Mouse (Mus musculus) cerebellum, postnatal 36 days (tissue): ENCODE measurements around the gene Rorb.

ENCODE experiments used
- DNase-seq, 2 experiments: peaks; one replicate each; pipeline ENCODE4 v3.0.0; 2021 to 2022; ENCODE audit warnings: mixed read lengths in 2 of 2

The Rorb gene

GRCm38 (mm10) chr19:19004023-19004656, 106.9 kb downstream of the Rorb start:
- no peak for DNase-seq

DNA sequence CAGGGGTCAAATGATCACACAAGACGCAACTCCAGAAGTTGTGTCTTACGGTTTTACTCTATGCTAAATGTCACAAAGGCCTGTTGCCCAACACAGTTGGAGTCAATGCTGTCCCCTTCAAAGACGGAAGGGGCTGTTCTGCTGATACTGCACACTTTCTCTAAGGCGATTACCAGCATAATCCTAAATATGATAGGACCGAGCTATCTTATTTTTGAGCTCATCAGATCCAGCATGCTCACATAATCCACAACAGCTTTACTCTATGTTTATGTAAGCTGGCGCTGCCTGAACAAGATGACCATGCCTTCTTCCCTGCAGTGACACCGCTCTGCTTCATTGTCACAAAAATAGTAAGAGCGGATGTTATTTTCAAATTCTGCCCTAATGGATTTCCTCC, 112.0 kb downstream of the Rorb start:
- DNase-seq, result no peak

- no peak for DNase-seq
Observed at GRCm38 (mm10) chr19:18997711-18998110, 113.3 kb downstream of the Rorb start.

- no peak for DNase-seq
Observed at GRCm38 (mm10) chr19:18979996-18980395, 131.0 kb downstream of the Rorb start.

- DNase-seq, result peak in 1 of 2 experiments; percentile 21
Observed at GRCm38 (mm10) chr19:18974796-18975660, 136.0 kb downstream of the Rorb start.

DNA sequence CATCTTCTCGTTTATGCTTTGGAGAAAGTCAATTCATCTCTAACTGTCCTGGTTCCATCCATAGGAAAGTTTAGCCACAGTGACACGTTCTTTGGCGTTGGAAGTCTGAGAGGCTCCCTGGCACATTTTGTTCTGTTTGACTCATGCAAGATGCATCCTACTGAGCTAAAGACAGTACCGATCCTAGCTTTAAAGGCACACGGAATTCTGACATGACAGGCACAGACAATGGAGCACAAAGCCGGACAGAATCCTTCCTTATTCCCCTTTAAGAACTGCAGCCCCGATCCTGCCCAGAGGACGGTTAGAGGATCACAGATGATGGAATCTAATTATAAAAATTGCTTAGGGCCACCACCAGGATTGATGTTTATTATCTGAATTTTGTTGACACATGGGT, 141.6 kb downstream of the Rorb start:
- DNase-seq, result peak in 1 of 2 experiments; percentile 5

- peak in 1 of 2 experiments; percentile 5 for DNase-seq
Observed at GRCm38 (mm10) chr19:18967307-18967706, 143.7 kb downstream of the Rorb start.

- DNase-seq, result no peak
Observed at GRCm38 (mm10) chr19:18959862-18960261, 151.1 kb downstream of the Rorb start.

DNA sequence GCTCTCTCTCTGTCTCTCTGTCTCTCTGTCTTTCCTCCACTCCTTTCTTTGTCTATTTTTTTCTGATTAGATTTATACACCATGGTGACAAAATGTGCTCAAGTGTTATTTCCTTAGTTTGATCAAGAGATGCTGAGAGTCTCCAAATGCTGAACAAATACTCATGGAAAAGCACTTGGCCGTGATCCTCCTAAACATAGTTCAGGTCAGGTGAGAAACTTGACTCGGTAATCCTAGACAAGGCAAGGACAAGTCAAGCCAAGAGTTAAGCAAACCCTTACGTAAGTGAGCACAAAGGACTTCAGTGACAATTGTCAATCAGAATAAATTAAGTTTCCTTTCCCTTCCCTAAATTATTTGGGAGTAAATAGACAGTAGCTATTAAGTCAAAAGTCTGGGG, 158.2 kb downstream of the Rorb start:
- DNase-seq, result no peak

GRCm38 (mm10) chr19:18947193-18947592, 163.8 kb downstream of the Rorb start:
- DNase-seq, result no peak

DNA sequence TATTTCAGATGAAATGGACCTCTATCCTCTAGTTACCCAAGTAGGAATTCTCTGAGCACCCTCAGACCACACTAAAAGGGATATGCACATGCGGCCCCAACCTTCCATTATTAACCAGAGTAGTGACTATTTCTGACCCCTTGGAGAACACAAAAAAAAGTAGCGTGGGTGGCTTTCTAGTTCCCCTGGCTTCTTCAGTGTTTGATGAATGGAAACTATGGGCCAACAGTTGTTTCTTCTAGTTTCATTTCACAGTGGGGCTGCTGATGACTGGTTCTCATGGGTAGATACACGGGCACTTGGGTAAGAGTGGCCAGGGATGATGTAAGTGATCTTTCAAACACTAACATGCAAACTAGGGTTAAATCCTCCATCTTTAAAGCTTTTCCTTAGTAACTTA, 165.7 kb downstream of the Rorb start:
- no peak for DNase-seq

DNA sequence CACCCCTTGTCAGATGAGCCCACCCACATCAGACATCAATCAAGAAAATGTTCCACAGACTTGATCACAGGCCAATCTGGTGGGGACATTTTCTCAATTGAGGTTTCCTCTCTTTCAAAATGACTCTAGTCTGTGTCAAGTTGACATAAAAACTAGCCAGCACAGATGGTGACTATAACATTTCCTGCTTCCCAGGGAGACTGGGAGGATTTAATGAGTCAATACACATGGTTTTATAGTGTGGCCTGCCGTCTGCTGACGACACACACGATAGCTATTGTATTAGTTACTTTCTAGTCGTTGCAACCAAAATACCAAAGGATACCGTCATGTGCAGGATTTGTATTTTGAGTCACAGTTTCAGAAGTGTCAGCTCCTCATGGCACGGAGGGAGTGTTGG, 169.6 kb downstream of the Rorb start:
- no peak for DNase-seq

DNA sequence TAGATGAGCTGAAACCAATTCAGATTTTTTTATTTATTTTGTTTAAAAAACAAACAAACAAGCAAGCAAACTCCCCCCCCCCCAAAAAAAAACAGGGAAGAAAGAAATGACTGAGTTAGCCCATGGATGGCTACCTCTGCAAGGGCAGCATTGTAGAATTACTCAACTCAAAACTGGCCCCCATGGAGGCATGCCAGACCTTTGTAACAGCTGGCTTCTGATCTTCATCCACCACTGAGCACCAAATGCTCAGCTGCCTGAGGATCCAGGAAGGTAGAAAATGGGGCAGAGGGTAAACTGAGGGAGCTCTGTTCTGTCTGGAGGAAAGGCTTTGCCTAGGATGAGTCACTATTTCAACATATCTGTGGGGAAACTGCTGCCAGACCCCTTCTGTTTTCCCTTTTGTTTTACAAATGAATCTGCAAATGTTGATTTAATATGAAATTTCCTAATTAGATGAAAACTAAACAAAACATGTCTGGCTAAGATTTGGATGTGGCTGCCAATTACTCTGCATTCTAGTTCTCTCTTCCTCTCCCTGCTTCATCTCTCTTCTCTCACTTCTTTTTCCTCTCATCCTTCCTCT, 199.1 kb downstream of the Rorb start:
- no peak for DNase-seq

DNA sequence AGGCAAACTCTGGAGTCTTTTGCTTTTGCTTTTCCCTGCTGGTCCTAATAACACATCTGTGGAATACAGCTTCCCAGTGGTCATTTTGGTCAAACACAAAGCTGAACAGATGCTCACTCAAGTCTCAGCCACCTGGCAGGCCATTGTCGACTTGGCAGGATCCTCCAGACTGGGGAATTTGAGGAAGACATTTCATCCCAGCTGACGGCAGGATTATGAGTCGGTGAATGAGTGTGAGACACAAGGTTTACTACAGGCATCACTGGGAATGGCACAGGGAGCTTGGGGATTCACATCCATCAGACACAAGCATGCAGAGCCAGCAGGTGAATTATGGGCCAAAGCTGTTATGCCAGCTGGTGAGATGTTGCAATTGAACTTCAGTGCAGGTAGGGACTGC, 201.4 kb downstream of the Rorb start:
- no peak for DNase-seq

DNA sequence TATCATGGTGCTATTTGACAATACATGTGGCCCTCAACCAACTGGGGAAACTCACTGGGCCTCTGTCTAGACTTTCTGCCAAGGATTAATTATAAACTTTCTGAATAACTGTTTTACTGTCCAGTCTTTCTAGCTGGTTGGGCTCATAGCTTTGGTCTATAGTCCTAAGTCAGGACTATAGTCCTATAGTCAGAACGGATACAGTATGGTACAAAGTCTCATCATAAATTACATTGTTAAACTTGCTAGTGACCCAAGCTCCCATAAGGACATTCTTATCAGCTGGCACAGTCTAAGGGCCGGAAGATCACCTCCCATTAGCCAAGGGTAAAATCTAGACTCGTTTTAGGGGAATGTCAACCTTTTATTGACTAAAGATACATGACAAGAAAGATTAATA, 205.5 kb downstream of the Rorb start:
- DNase-seq, result no peak

DNA sequence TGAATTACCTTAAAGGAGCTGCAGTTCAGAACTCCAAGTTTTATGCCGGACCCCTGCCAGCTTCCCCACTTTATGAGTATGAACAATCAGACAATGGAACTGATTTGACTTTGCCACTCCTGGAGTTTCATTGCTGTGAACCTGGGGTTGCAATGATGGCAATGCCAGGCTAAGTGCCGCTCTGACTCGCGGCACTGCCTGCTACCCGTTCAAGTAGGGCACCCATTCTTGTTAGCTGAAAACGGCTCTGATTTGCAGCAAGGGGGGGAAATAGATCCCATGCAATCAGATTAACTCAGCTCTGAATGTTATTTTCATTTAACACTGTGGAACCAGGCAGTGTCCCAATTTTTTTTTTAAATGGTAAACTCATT, 208.3 kb downstream of the Rorb start:
- no peak for DNase-seq

- no peak for DNase-seq
Observed at GRCm38 (mm10) chr19:18902041-18902693, 208.8 kb downstream of the Rorb start.

GRCm38 (mm10) chr19:18898238-18898637, 212.8 kb downstream of the Rorb start:
- DNase-seq, result no peak

DNA sequence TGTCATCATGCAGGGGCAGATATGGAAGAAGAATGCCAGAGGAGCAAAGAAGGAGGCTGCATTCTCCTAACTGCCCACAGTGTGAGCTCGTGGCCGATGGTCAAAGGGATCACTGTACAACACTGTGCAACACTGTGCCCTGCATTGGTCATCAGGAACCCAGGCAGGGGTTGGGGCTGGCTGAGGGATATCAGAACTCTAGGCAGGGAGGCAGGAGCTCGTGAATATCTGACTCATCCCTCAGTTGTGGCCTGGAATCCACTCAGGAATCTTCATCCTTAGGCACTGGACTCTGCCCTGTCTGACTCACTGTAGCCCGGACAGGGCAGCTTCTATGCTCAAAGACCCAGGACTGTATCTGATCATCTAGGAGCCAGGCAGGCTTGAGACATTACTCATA, 220.8 kb downstream of the Rorb start:
- DNase-seq, result no peak

GRCm38 (mm10) chr19:18889632-18890031, 221.4 kb downstream of the Rorb start:
- no peak for DNase-seq

DNA sequence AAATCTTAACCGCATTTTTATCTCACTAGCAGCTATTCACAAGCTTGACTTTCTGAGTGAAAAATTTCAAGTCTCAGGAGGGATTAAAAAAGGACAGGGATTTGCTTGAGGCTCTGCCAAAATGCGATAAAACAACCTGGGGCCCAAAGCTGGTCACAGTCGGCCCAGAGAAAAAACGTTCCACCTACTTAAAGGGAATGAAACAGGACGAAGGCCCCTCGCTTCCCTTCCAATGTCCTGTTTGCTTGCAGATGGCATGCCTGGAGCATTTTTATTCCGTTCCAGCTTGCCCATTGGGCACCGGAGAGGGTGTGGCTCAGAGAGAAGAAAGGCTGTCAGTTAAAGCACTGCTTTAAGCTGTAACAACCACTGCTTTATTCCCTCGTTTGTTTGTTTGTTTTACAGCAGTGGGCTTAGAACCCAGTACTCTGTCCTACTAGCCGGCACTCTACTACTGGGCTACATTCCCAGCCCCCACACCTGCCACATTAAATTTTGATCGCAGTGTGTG, 221.8 kb downstream of the Rorb start:
- DNase-seq, result peak; percentile 24 to 30

DNA sequence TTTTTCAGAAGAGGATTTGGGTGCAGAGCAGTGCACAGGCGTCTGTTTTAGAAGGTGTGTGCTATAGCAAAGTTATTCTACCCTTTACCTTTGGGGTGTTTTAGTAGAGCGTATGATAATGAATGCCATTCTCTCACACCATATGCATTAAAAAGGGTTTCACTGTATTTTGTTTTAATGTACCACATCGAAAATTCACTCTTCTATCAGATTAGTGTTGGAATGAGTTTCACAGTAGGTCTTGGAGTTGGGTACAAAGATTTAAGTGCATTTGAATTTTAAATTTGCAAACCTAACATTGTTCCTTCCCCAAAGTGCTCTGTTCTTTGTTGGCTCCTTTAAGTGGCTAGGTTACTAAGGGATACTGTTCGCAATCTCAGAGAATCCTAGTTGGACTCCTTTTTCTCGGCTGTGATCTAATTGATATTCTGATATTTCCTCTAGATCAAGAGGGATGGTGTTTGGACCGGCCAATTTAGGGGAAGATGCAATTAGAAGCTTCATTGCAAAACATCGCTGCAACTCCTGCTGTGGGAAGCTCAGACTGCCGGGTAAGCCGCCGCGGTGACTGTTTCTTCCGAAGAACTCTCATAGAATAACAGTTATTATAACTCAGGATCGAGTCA, 222.4 kb downstream of the Rorb start:
- peak in 1 of 2 experiments; percentile 23 for DNase-seq
